29 mouse cellular contexts compared by ENCODE assay signal in the genomic region with DNA sequence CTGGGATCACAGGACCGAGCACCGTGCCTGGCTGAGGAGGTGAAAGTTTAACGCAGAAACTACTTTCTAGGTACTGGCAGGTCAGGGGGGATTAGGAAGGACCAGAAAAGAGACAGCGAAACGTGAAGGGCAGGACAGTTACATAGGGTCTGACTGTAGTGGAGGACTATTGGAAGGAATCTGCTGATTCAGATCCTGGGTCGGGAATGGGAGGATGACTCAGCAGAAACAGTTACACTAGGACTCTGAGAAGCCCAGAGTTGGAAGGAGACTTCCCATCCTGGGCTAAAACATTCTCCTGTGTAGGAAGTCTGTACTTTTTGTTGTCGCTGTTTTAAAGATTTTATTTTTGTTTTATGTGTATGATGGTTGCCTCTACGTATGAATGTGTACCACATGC. TPM values are rescaled to one million over a fixed set of nuclear protein-coding genes. Genes with fewer than 3 reads are reported as not detected.
"Had no signal": no experiment of that assay in that cellular context is flagged by ENCODE, and none has a peak within 500 bp of the region (broad histone marks: within the 10 kb centered on the region; RNA-seq: fewer than 3 reads in every experiment).

No protein-coding gene starts in this region.

- H3K27me3 ChIP-seq: lung, embryonic 15.5 days; megakaryocyte, embryonic 14.5 days; neural tube, embryonic 13.5 days; neural tube, embryonic 15.5 days had no signal

- H3K9ac ChIP-seq: liver, postnatal 0 days; lung, embryonic 15.5 days; neural tube, embryonic 13.5 days; neural tube, embryonic 15.5 days had no signal

- DNase-seq: liver, postnatal 0 days; lung, adult 2 months; lung, postnatal 14 days; lung, postnatal 36 days; midbrain, embryonic 14.5 days; retina, postnatal 1 day; right cerebral cortex, adult 18-20 months; right cerebral cortex, postnatal 25 days; right cerebral cortex, postnatal 4 days; spleen, adult 18-20 months; thymus, adult 18-20 months; thymus, postnatal 14 days; thymus, postnatal 36 days had no signal

- H3K4me2 ChIP-seq: lung, embryonic 15.5 days; midbrain, embryonic 11.5 days; neural tube, embryonic 13.5 days; neural tube, embryonic 15.5 days had no signal

- H3K4me3 ChIP-seq: lung, embryonic 15.5 days; megakaryocyte, embryonic 14.5 days; myocyte; neural tube, embryonic 13.5 days; neural tube, embryonic 15.5 days had no signal

- H3K9me3 ChIP-seq: lung, embryonic 15.5 days; megakaryocyte, embryonic 14.5 days; neural tube, embryonic 13.5 days; neural tube, embryonic 15.5 days had no signal

- H3K4me1 ChIP-seq: lung, embryonic 15.5 days; neural tube, embryonic 13.5 days; neural tube, embryonic 15.5 days had no signal

- H3K27ac ChIP-seq: lung, embryonic 15.5 days; macrophage; neural tube, embryonic 13.5 days; neural tube, embryonic 15.5 days had no signal

- ATAC-seq: liver, postnatal 0 days; lung, postnatal 0 days; midbrain, embryonic 16.5 days had no signal

RNA-seq across cellular contexts. Expression of a gene that starts 14.0 kb away (rescaled TPM):
- total RNA-seq: megakaryocyte progenitor cell, adult 5-6 weeks had no signal
- polyA plus RNA-seq: liver, postnatal 0 days; lung, adult 2 months; lung, embryonic 15.5 days; lung, postnatal 0 days; macrophage; midbrain, embryonic 11.5 days; midbrain, embryonic 14.5 days; midbrain, embryonic 16.5 days; neural tube, embryonic 11.5 days; neural tube, embryonic 13.5 days; neural tube, embryonic 15.5 days; small intestine, adult 2 months; stomach, embryonic 14.5 days; stomach, embryonic 16.5 days; thymus, postnatal 0 days; urinary bladder, adult 2 months had no signal
